Mouse (Mus musculus) ES-Bruce4 (cell line): ENCODE data around the gene Selp.

Source experiments
- CTCF ChIP-seq: IDR thresholded peaks from one replicate; pipeline ENCODE4 v1.8.1; 2011; ENCODE audit warnings: low read depth, low read length
- EP300 ChIP-seq: IDR thresholded peaks from 2 replicates; pipeline ENCODE4 v1.6.1; 2011; ENCODE audit warnings: low read depth, low read length; ENCODE audit not compliant: insufficient read depth
- POLR2A ChIP-seq: IDR thresholded peaks from one replicate; pipeline ENCODE4 v1.8.1; 2011; ENCODE audit warnings: low read length; ENCODE audit not compliant: insufficient read depth

DNA sequence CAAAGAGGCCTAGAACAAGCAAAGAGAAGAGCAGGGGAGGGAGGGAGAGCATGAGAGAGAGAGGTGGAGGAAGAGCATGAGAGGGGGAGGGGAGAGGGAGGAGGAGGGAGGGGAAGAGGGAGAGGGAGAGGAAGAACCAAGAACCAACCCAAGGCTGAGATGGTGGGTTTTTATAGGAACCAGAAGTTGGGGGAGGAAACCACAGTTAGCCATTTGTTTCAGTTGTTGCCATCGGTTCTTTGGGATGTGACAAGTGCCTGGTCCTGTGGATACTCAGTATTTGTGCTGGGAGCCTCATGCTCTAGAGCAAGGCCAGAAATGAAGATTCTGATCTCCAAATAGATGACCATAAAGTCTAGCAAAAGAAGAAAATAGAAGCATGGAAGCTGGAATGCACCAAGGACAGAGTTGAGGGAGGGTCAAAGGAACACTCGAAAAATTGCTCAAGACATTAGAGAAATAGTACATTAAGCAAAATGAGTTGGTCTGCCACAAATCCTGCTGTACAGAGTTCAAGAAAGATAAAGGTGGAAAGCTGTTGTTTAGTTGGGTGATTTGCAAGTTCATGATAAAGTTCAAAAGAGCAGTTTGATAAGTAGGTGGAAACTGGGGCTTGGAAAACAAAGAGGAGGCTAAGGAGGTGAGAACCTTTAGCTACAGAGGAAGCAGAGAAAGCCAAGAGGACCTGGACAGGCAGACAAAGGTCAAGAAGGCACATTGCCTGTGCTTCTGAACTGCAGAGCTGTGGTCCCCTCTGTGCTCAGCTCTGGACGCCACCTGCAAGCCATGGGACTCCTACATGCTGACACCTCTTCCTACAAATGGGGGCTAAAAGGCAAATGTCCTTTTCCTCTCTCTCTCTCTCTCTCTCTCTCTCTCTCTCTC is 5.1 kb downstream of the Selp start:
- TF ChIP-seq POLR2A: no peak
- TF ChIP-seq CTCF: no peak
- no peak for TF ChIP-seq EP300
